Mouse (Mus musculus): ENCODE measurements at regions not wholly inside any gene's neighbourhood (a gene's known extent, or its start where the extent isn't known, plus 50 kb on each side); places are given as distances from the start of the nearest gene placed in this dataset.

- no peak for DNase-seq
- H3K27ac ChIP-seq, result no peak overlapping the region
- no peak for TF ChIP-seq CTCF (IDR thresholded peaks at IDR 0.05)
- H3K4me3 ChIP-seq, result no peak overlapping the region
- intact Hi-C loops (cut with DNase I), result no loop called here
These were observed 174.1 kb downstream of the Tbx18 start for GRCm38 (mm10) chr9:87556953-87557394.

- H3K4me3 ChIP-seq, result no peak overlapping the region
These were observed 174.5 kb downstream of the Tbx18 start for GRCm38 (mm10) chr9:87556552-87556951.

GRCm38 (mm10) chr9:87533182-87533581 lies 197.9 kb downstream of the Tbx18 start:
- intact Hi-C loops (cut with DNase I), result no loop called here
- Histone ChIP-seq H3K27ac (no peak overlapping the region), H3K4me3 (no peak overlapping the region)
- TF ChIP-seq CTCF (IDR thresholded peaks at IDR 0.05), result no peak
- no peak for DNase-seq

More at GRCm38 (mm10) chr9:87556552-87556951, 174.5 kb downstream of the Tbx18 start:
- no peak overlapping the region for H3K27ac ChIP-seq
- TF ChIP-seq CTCF (IDR thresholded peaks at IDR 0.05), result no peak
- intact Hi-C loops (cut with DNase I), result no loop called here
- no peak for DNase-seq

DNA sequence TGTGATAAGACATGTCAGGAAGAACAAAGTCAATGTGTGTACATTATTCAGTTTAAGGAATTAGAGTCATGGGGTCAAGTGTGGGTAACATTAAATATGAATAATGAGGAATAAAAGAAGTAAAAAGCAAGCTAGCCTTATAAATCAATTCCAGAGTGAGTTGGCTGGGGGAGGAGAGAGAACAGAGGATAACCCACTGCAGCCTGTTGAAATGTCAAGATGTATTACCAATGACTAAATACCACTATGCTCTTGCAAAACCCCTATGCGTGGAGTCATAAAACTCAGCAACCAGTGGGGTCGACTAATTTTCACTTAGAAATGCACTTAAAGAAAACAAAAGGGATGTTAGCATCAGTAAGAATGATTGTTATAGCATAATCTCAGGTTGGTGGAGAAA lies 201.2 kb downstream of the Tbx18 start:
- H3K27ac ChIP-seq, result no peak overlapping the region
- intact Hi-C loops (cut with DNase I), result no loop called here
- DNase-seq, result no peak
- H3K4me3 ChIP-seq, result no peak overlapping the region
- TF ChIP-seq CTCF (IDR thresholded peaks at IDR 0.05), result no peak

DNA sequence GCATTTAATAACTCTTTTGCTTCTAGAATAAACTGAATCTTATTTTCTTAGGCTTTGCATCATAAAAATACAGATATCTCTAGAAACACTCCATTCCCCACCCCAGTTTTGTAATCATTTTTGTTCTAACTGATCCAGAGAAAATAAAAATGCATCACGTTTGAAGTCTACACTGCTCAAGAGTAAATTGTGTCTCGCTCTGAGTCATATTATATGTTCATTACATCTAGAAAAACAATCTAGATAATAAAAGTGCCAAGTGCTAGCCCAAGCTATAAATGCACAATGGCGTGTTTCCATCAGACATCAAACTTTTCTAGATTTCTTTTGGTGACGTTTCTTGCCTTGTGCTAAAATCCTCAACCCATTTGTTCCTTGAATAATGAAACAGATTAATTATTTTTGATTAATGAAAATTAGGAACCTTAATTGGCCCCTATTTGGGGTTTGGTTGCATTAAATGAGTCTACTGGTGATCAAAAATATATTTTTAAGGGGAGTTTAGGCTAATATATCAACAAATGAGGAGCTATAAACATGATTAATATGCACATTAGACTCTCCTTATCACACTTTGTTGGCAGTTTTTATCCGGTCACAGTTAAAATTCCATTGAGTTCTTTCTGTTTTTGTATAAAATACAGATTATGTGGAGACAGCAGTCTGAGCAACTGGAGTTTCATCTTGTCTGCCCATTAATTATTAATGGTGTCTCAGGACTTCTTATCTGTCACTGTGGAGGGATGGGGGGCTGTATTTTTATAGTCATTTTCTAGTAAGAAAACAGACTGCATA lies 206.0 kb downstream of the Tbx18 start:
- intact Hi-C loops (cut with DNase I), result no loop called here
- DNase-seq, result no peak
- no peak for TF ChIP-seq CTCF (IDR thresholded peaks at IDR 0.05)
- H3K27ac ChIP-seq, result no peak overlapping the region
- no peak overlapping the region for H3K4me3 ChIP-seq

DNA sequence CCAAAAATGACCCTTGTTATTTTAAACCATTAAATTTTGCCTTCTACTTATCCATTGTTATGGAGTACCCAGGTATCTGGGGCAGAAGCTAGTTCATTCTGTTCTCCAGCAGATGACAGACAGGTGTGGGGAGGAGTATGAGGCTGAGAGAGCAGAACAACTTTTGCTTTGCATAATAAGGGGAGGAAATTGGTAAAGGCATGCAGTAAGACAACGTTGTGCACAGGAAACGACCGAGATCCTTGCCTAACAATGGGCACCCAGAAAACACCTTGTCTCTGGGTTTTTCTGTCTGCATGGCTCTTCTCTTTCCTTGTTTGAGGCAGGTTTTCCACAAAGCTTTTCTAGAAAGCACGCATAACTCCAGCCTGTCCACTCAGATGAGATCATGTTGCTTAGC lies 220.4 kb downstream of the Tbx18 start:
- no peak for TF ChIP-seq CTCF (IDR thresholded peaks at IDR 0.05)
- H3K4me3 ChIP-seq, result no peak overlapping the region
- intact Hi-C loops (cut with DNase I), result no loop called here
- DNase-seq, result no peak
- H3K27ac ChIP-seq, result no peak overlapping the region

DNA sequence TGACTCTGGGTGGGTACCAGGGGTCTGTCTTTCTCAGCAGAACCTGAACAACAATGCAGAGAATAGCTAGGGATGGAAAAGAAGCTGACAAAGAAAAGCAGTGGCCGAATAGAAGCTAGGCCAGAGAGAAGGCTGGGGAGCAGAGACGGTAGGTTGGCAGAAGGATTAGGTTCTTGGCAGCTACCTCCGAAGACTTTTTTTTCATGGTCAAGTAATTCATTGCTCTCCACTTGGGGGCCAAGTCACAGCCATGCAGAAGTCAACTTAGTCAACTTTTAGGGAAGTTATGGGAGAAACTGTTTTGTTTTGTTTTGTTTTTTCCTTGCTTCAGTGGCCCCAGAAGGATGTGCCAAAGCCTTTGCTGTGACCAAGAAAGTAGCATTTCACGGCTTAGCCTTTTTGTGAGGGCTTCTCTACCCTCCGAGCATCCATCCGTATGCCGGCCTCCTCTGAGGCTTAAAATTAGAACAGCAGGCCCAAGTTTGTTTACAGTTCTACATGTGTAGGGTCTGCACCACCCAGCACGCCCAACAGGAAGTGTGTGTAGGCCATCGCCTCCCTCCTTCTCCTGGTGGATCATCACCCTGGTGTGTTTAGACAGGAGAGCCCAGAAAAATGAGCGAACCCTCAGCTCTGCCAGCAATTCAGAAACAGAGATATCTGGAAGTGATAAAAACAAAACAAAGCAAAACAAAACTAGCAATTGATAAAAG lies 226.2 kb downstream of the Tbx18 start:
- H3K4me3 ChIP-seq, result no peak overlapping the region
- peak overlapping the region; percentile 20; the same call in 1 of the 2 replicates for H3K27ac ChIP-seq
- intact Hi-C loops (cut with DNase I), result no loop called here
- peak; percentile 17 for DNase-seq
- TF ChIP-seq CTCF (IDR thresholded peaks at IDR 0.05), result no peak

DNA sequence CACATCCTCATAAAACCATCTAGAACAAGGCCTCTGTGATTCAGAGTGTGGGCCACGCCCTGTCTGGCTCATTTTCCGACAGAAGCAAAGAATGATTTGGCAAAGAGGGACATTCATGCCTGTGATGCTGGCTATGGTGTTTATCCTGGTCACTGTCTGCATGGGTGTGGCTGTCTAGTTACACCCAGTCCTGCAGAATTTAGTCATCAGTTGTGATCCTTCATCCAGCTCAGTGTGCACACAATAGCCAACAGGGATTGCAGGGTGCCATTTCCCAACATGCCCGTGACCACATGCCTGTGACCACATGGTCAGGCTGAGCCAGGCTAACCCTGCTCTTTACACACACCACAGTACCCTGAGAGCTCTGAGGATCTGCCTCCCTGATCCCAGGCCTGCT lies 208.8 kb upstream of the Cep162 start:
- peak; percentile 79 for DNase-seq
- intact Hi-C loops (cut with DNase I), result no loop called here
- H3K27ac ChIP-seq, result peak overlapping the region; percentile 16; the same call in 1 of the 2 replicates
- no peak for TF ChIP-seq CTCF (IDR thresholded peaks at IDR 0.05)
- H3K4me3 ChIP-seq, result no peak overlapping the region

GRCm38 (mm10) chr9:87453261-87453660 lies 197.9 kb upstream of the Cep162 start:
- no peak for TF ChIP-seq CTCF (IDR thresholded peaks at IDR 0.05)
- intact Hi-C loops (cut with DNase I), result no loop called here
- no peak overlapping the region for H3K27ac ChIP-seq
- DNase-seq, result no peak
- H3K4me3 ChIP-seq, result no peak overlapping the region

- no peak for TF ChIP-seq CTCF (IDR thresholded peaks at IDR 0.05)
- H3K4me3 ChIP-seq, result no peak overlapping the region
- no peak overlapping the region for H3K27ac ChIP-seq
- intact Hi-C loops (cut with DNase I), result no loop called here
- no peak for DNase-seq
These were observed 197.2 kb upstream of the Cep162 start for GRCm38 (mm10) chr9:87452571-87452970.

DNA sequence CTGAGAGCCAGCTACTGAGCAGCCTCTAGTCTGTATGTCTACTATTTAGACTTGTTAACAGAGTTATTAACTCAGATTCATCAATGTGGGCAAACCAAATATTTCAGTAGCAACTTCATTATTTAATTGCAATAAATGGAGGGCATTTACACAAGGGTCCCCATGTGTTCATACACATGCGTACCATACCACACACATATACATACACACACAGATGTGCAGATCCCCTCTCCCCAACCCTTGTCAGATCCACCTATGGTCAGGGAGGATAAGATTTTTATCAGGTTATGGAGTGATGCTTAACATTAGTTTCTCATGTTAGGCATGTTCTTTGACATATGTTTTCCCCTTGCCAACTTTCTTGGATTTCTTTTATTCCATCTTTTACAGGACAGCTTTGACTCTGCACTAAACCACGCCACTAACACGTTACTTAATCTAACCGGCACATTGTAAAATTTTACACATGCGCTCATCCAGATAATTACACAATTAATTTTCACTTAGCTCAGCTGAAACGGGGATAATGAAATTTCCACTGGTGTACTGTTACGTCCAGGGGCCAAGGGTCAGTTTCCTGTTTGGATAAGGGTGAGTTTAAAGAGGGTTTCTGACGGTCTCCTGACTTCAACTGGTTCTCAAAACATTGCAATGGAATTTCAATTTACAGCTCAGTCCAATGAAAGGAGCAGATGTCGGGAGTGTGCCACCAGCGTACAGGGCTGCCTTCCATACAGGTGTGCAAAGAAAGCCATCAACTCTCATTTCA lies 188.3 kb upstream of the Cep162 start:
- TF ChIP-seq CTCF (IDR thresholded peaks at IDR 0.05), result no peak
- intact Hi-C loops (cut with DNase I), result no loop called here
- Histone ChIP-seq H3K4me3 (no peak overlapping the region), H3K27ac (no peak overlapping the region)
- no peak for DNase-seq

DNA sequence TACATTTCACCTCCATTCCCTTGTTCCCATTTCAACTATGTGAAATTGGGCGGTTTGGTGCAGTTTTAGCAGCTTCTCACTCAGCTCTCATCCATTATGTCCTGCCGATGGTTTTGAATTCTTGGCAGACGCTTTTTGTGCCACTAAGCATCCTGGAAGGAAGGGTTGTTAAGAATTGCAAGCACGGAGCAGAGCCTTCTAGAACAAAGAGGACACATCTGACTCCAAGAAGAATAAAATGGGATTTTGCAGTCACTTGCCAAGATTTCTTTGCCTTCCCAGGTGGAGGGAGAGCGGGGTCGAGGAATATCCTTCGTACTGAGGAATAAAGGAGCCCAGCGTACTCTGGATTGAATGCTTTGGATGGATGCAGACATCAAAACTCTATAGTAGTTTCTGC lies 176.7 kb upstream of the Cep162 start:
- Histone ChIP-seq H3K4me3 (no peak overlapping the region), H3K27ac (no peak overlapping the region)
- intact Hi-C loops (cut with DNase I), result no loop called here
- no peak for DNase-seq
- TF ChIP-seq CTCF (IDR thresholded peaks at IDR 0.05), result no peak

DNA sequence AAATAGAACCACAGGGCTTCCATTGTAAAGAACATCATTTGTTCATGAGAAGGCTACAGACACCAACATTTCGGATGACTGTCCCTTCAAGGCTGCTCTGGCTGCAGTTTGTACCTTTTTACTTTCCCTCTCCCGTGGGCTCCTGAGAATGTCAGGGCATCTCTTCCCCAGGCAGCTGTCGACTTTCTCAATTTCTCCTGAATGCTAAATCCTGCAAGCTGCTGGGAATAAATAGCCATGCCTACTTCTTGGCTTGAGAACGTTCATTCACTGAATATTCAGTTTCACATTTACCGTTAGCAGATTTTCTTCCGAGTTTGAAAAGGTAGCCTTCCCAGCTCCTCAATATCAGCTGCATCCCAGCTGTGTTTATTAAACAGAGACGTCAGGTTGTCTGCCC lies 176.2 kb upstream of the Cep162 start:
- no peak overlapping the region for H3K4me3 ChIP-seq
- DNase-seq, result no peak
- no peak overlapping the region for H3K27ac ChIP-seq
- TF ChIP-seq CTCF (IDR thresholded peaks at IDR 0.05), result no peak
- intact Hi-C loops (cut with DNase I), result no loop called here
